ENCODE assay signal across 38 mouse cellular contexts in genomic region chr2:25526510-25527302, GRCm38 (mm10). TPM values are rescaled to one million over a fixed set of nuclear protein-coding genes. Genes with fewer than 3 reads are reported as not detected.
"Had no signal": no experiment of that assay in that cellular context is flagged by ENCODE, and none has a peak within 500 bp of the region (broad histone marks: within the 10 kb centered on the region; RNA-seq: fewer than 3 reads in every experiment).

No protein-coding gene starts in this region.

- DNase-seq: gastrocnemius, postnatal 14 days; heart, adult 18-20 months; heart, postnatal 10 days; heart, postnatal 4 days; kidney, adult 18-20 months; kidney, adult 8-10 months; kidney, postnatal 10 days; kidney, postnatal 25 days; kidney, postnatal 4 days; liver; liver, embryonic 13.5 days had no signal

RNA-seq across cellular contexts. Expression of gene Lcn12, which starts 33.0 kb away (rescaled TPM):
- total RNA-seq: gastrocnemius, postnatal 14 days; gastrocnemius, postnatal 4 days; granulocyte monocyte progenitor cell, adult 5-6 weeks; heart, adult 18-20 months; heart, adult 8-10 months; heart, postnatal 10 days; heart, postnatal 25 days; heart, postnatal 4 days; layer of hippocampus, adult 2 months; layer of hippocampus, postnatal 10 days; layer of hippocampus, postnatal 25 days; left cerebral cortex, adult 2 months; left cerebral cortex, postnatal 14 days; left cerebral cortex, postnatal 36 days had no signal
- polyA plus RNA-seq: heart, embryonic 10.5 days; heart, embryonic 12.5 days; heart, embryonic 14.5 days; heart, embryonic 16.5 days; hindbrain, embryonic 10.5 days; hindbrain, embryonic 12.5 days; hindbrain, embryonic 14.5 days; hindbrain, embryonic 16.5 days; inflammation-experienced regulatory T-cells, adult 6 months; intestine, embryonic 15.5 days; kidney, embryonic 14.5 days; kidney, embryonic 16.5 days; limb, embryonic 10.5 days; limb, embryonic 12.5 days; limb, embryonic 14.5 days; liver, embryonic 11.5 days; liver, embryonic 13.5 days; liver, embryonic 15.5 days had no signal
